Mouse (Mus musculus) gastrocnemius, postnatal 10 days (tissue): ENCODE data around the gene Psme3. TPM values are rescaled to one million over a fixed set of nuclear protein-coding genes. Genes with fewer than 3 reads are reported as not detected.
A peak's percentile ranks its signal among the peaks of the same experiment; 100 is the strongest.
"Not testable (repeated sequence)": the region's sequence is repeated elsewhere in the genome, so short reads cannot be mapped to it uniquely, and the experiment has no call there.

Experiments used
- DNase-seq: peaks from one replicate; pipeline ENCODE4 v3.0.0; 2021; ENCODE audit warnings: mixed read lengths
- total RNA-seq, 2 experiments: library from RNA; stranded (reverse); gene quantifications; 2 replicates each; pipeline ENCODE4 v1.2.3; 2021

The Psme3 gene
- total RNA-seq, 2 experiments from 2014 or later: 72.4 TPM

- DNase-seq: no peak
Measured at GRCm38 (mm10) chr11:101312150-101312549, 3.9 kb upstream of the Psme3 start.

- no peak for DNase-seq
Measured at GRCm38 (mm10) chr11:101314567-101314966, 1.4 kb upstream of the Psme3 start.

- DNase-seq: no peak
Measured at GRCm38 (mm10) chr11:101315082-101315650, 847 bp upstream of the Psme3 start.

GRCm38 (mm10) chr11:101316501-101316917 is 496 bp downstream of the Psme3 start:
- DNase-seq: no peak

GRCm38 (mm10) chr11:101323609-101324008 is 7.6 kb downstream of the Psme3 start:
- DNase-seq: peak; percentile 71

- DNase-seq: no peak
Measured at GRCm38 (mm10) chr11:101324763-101325162, 8.8 kb downstream of the Psme3 start, which contains the start of gene Aoc2. Aoc2 (plus strand) TSS chr11:101325063.

- not testable (repeated sequence) for DNase-seq
Measured at GRCm38 (mm10) chr11:101325201-101325600, 9.2 kb downstream of the Psme3 start.

- no peak for DNase-seq
Measured at GRCm38 (mm10) chr11:101326147-101326546, 10.1 kb downstream of the Psme3 start.

- DNase-seq: no peak
Measured at GRCm38 (mm10) chr11:101327311-101327710, 11.3 kb downstream of the Psme3 start.

GRCm38 (mm10) chr11:101328941-101329635 is 13.1 kb downstream of the Psme3 start:
- DNase-seq: peak; percentile 70

GRCm38 (mm10) chr11:101330371-101330924 is 14.4 kb downstream of the Psme3 start, which contains the start of gene Aoc3:
Aoc3 (plus strand) TSS chr11:101330605.
- DNase-seq: no peak

- not testable (repeated sequence) for DNase-seq
Measured at GRCm38 (mm10) chr11:101330961-101331360, 14.9 kb downstream of the Psme3 start.

- no peak for DNase-seq
Measured at GRCm38 (mm10) chr11:101332537-101332936, 16.5 kb downstream of the Psme3 start.

GRCm38 (mm10) chr11:101334023-101334422 is 18.0 kb downstream of the Psme3 start:
- no peak for DNase-seq

- no peak for DNase-seq
Measured at GRCm38 (mm10) chr11:101334516-101334915, 18.5 kb downstream of the Psme3 start.

GRCm38 (mm10) chr11:101335685-101336084 is 19.7 kb downstream of the Psme3 start:
- no peak for DNase-seq

GRCm38 (mm10) chr11:101338123-101338760 is 22.2 kb downstream of the Psme3 start:
- no peak for DNase-seq

GRCm38 (mm10) chr11:101347083-101347775 is 31.2 kb downstream of the Psme3 start:
- DNase-seq: no peak

- no peak for DNase-seq
Measured at GRCm38 (mm10) chr11:101348774-101349173, 32.8 kb downstream of the Psme3 start.

GRCm38 (mm10) chr11:101349216-101349615 is 33.2 kb downstream of the Psme3 start:
- DNase-seq: no peak

- no peak for DNase-seq
Measured at GRCm38 (mm10) chr11:101351100-101351720, 35.2 kb downstream of the Psme3 start.

GRCm38 (mm10) chr11:101351721-101352111 is 35.7 kb downstream of the Psme3 start:
- no peak for DNase-seq
